Comparison of ENCODE assay signal across 12 mouse cellular contexts in the genomic region with DNA sequence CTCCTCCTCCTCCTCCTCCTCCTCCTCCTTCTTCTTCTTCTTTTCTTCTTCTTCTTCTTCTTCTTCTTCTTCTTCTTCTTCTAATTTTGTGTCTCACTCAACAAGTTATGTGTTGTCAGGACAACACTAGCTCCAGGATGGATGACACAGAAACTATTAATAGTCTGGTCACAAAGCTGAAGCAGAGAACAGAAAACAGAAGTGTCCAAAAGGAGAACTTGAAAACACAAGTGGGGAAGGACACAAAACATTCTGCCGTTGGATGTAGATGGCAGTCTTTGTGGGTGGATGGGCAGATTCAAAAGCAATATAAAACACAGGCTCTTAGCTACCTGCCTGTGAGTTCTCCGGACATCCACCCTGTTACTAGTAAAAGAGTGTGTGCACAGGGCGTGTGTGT.
A peak's percentile ranks its signal among the peaks of the same experiment; 100 is the strongest.
DNase-seq lines count a peak whose midpoint lies in the region; ATAC-seq and TF ChIP-seq lines count a peak whose summit lies in the region.
"Had no signal": no experiment of that assay in that cellular context is flagged by ENCODE, and none has a peak within 500 bp of the region (broad histone marks: within the 10 kb centered on the region; RNA-seq: fewer than 3 reads in every experiment).

No protein-coding gene starts in this region.

- TF ChIP-seq POLR2A in bone marrow, adult 2 months (IDR thresholded peaks at IDR 0.05; ENCODE audit: borderline replicate concordance, control insufficient read depth, low read depth, low read length) = no peak

- H3K4me3 ChIP-seq in bone marrow, adult 2 months (replicated peaks; ENCODE audit: control insufficient read depth, low read depth, low read length) = peak overlapping the region; percentile 42
- H3K4me3 ChIP-seq: embryonic facial prominence, embryonic 15.5 days; myocyte had no signal

- H3K27ac ChIP-seq in bone marrow, adult 2 months (ENCODE audit: control insufficient read depth, insufficient read depth, low read depth, low read length, poor library complexity) = peak overlapping the region; percentile 73; the same call in 1 of the 2 replicates
- H3K27ac ChIP-seq: embryonic facial prominence, embryonic 15.5 days had no signal

- intact Hi-C loops in left cerebral cortex, postnatal 4 days (cut with DNase I) = no loop called here

- TF ChIP-seq CTCF in bone marrow, adult 2 months (IDR thresholded peaks at IDR 0.05; ENCODE audit: control insufficient read depth, insufficient read depth, low read length) = no peak

- DNase-seq in left cerebral cortex, adult 11 months (ENCODE audit: low spot score) = peak; percentile 16
- DNase-seq in left cerebral cortex, postnatal 4 days = no peak
- no peak for DNase-seq in gastrocnemius, postnatal 10 days
- DNase-seq in gastrocnemius, adult 8-10 months (ENCODE audit: low spot score in 2 of 2) = no peak
- DNase-seq: cerebellum, postnatal 14 days; kidney, postnatal 10 days had no signal

- H3K4me1 ChIP-seq in bone marrow, adult 2 months (ENCODE audit: control insufficient read depth, insufficient read depth, low read length) = peaks cover 2% of the 10 kb centered on the region
- H3K4me1 ChIP-seq: embryonic facial prominence, embryonic 15.5 days had no signal

- peak; percentile 72 for ATAC-seq in common myeloid progenitor, adult 5-6 weeks (replicated peaks; ENCODE audit: low read depth, poor library complexity, severe bottlenecking)
- peak; percentile 76 for ATAC-seq in megakaryocyte, adult 5-6 weeks (ENCODE audit: poor library complexity, severe bottlenecking)
- ATAC-seq: hindbrain, embryonic 16.5 days had no signal

- 11% methylated on average over 3 of the region's 3 CpGs for WGBS in bone marrow, adult 2 months
